Mouse (Mus musculus) c-Kit-negative CD71-positive TER-119-positive erythroid progenitor cells, embryonic 14.5 days (primary cell): ENCODE results near the gene Cbfb.
"Not testable (repeated sequence)": the region's sequence is repeated elsewhere in the genome, so short reads cannot be mapped to it uniquely, and the experiment has no call there.

Source experiments
- DNase-seq: peaks from one replicate; pipeline ENCODE4 v3.0.0-alpha.2; 2013; ENCODE audit warnings: low read depth, low spot score

Gene Cbfb

GRCm38 (mm10) chr8:105178211-105178800 is 7.8 kb downstream of the Cbfb start:
- no peak for DNase-seq

- no peak for DNase-seq
These were observed 11.7 kb downstream of the Cbfb start for GRCm38 (mm10) chr8:105182201-105182600.

- no peak for DNase-seq
These were observed 16.1 kb downstream of the Cbfb start for GRCm38 (mm10) chr8:105186467-105187005.

GRCm38 (mm10) chr8:105192182-105192581 is 21.7 kb downstream of the Cbfb start:
- no peak for DNase-seq

GRCm38 (mm10) chr8:105205748-105206147 is 35.3 kb downstream of the Cbfb start:
- no peak for DNase-seq

- DNase-seq: no peak
These were observed 36.3 kb downstream of the Cbfb start for GRCm38 (mm10) chr8:105206766-105207275.

GRCm38 (mm10) chr8:105207675-105208273 is 37.3 kb downstream of the Cbfb start:
- DNase-seq: no peak

GRCm38 (mm10) chr8:105209153-105210110 is 39.0 kb downstream of the Cbfb start:
- no peak for DNase-seq

GRCm38 (mm10) chr8:105214104-105214503 is 43.6 kb downstream of the Cbfb start:
- DNase-seq: no peak

GRCm38 (mm10) chr8:105217926-105218522 is 47.5 kb downstream of the Cbfb start:
- peak; percentile 51 for DNase-seq

- no peak for DNase-seq
These were observed 53.4 kb downstream of the Cbfb start for GRCm38 (mm10) chr8:105223850-105224249.

GRCm38 (mm10) chr8:105224413-105225271 is 54.2 kb downstream of the Cbfb start, which contains the start of gene D230025D16Rik:
D230025D16Rik (plus strand) TSS chr8:105225145.
- peak; percentile 90 for DNase-seq

GRCm38 (mm10) chr8:105225272-105225593 is 54.8 kb downstream of the Cbfb start:
- DNase-seq: no peak

- DNase-seq: peak; percentile 25
These were observed 55.4 kb downstream of the Cbfb start for GRCm38 (mm10) chr8:105225917-105226316.

- DNase-seq: no peak
These were observed 61.2 kb downstream of the Cbfb start for GRCm38 (mm10) chr8:105231503-105232320.

GRCm38 (mm10) chr8:105232321-105232693 is 61.8 kb downstream of the Cbfb start:
- not testable (repeated sequence) for DNase-seq

- DNase-seq: no peak
These were observed 62.9 kb downstream of the Cbfb start for GRCm38 (mm10) chr8:105233126-105233935.

- no peak for DNase-seq
These were observed 64.7 kb downstream of the Cbfb start for GRCm38 (mm10) chr8:105235206-105235605.
